Mouse (Mus musculus): ENCODE data around the gene Serpinb9f.
A peak's percentile ranks its signal among the peaks of the same experiment; 100 is the strongest.
"Not testable (repeated sequence)": the region's sequence is repeated elsewhere in the genome, so short reads cannot be mapped to it uniquely, and the experiment has no call there.

Serpinb9f gene

DNA sequence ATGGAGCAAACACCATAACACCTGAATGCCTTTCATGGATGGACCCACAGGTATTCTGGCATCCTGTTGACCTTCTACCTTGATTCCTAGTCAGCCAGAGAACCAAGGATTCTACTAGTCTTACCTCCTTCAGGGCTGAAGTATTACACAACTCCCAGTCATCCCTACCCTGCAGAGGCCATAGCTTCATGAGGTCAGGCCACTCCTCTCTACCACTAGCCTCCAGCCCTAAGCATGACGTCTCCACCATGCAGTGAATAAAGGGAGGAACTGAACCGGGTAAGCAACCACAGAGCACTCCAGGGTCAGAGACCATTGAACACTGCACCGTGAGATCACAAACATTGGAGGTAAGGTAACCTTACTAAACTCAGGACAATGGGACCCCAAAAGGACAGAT lies at the start of gene Serpinb9f:
Gene Serpinb9f (plus strand): TSS at position 301 of the 400 bp plus-strand sequence.
- DNase-seq, result not testable (repeated sequence)

DNA sequence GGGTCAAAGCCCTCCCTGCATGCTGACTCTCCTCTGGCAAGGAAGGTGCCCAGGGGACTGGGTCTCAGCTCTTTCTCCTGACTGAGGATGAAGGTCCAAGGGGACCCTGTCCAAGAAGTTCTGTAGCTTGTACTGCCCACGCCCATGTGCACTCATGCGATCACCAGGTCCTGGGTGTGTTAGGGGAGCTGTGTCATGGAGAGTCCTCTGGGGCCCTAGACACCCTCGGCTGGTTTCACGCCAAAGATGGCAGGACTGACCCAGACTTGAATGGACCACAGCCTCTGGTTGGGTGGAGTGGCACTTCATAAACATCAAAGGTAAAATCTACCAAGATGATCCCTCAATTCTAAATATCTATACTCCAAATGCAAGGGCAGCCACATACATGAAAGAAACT lies 15.2 kb upstream of the Serpinb9f start:
- DNase-seq, result not testable (repeated sequence)

DNA sequence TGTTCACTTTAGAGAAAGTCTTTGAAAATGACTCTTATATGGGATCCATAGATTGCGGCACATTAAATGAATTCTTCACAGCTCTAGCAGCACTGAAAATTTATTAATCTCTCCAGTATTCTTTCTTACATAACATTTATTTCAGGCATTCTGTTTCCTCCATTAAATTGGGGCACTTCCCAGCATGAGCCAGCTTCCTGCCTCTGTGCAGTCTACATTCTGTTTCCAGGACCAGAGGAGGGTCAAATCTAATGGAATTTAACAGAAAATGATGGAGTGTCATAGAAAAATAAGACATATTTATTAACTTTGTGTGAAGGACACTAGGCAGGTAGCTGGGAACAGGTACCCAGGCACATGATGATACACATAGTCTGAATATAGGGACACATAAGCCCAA lies 32.8 kb downstream of the Serpinb9f start:
- DNase-seq, result peak in 1 of 2 experiments; percentile 15
